Mouse (Mus musculus) thymus, adult 2 months (tissue): ENCODE measurements around the gene Erbb4.

Source experiments
- CTCF ChIP-seq: fragments of 200-500 bp; IDR thresholded peaks from 2 replicates; pipeline ENCODE4 v1.5.1; 2012; ENCODE audit warnings: mild to moderate bottlenecking, control low read depth, low read length, moderate library complexity, borderline replicate concordance; ENCODE audit not compliant: control insufficient read depth, poor library complexity, insufficient read depth; ENCODE audit errors: extremely low read depth
- POLR2A ChIP-seq: fragments of 200-500 bp; IDR thresholded peaks from 2 replicates; pipeline ENCODE4 v1.6.1; 2012; ENCODE audit warnings: mild to moderate bottlenecking, low read length, control low read depth, moderate library complexity; ENCODE audit not compliant: control insufficient read depth, poor library complexity, insufficient read depth; ENCODE audit errors: extremely low read depth

GRCm38 (mm10) chr1:68178580-68178979, 929.3 kb downstream of the Erbb4 start:
- TF ChIP-seq CTCF: no peak
- no peak for TF ChIP-seq POLR2A
